Mouse (Mus musculus): ENCODE measurements around the gene Tmem260.

The Tmem260 gene

GRCm38 (mm10) chr14:48558975-48559374 lies 113.1 kb downstream of the Tmem260 start:
- no peak for DNase-seq

GRCm38 (mm10) chr14:48559736-48560135 lies 113.8 kb downstream of the Tmem260 start:
- no peak for DNase-seq

- no peak for DNase-seq
Observed at GRCm38 (mm10) chr14:48566596-48566995, 120.7 kb downstream of the Tmem260 start.

Data from layer of hippocampus, adult 9-11 months (tissue).